Mouse (Mus musculus): ENCODE results near the gene Gprc6a. TPM values are rescaled to one million over a fixed set of nuclear protein-coding genes. Genes with fewer than 3 reads are reported as not detected.
A peak's percentile ranks its signal among the peaks of the same experiment; 100 is the strongest.

The Gprc6a gene
- 2.0 and 2.2 TPM in 2 replicates for polyA plus RNA-seq (2015; fragmentation: Nextera tagmentation; extraction: Ambion mirVana)

DNA sequence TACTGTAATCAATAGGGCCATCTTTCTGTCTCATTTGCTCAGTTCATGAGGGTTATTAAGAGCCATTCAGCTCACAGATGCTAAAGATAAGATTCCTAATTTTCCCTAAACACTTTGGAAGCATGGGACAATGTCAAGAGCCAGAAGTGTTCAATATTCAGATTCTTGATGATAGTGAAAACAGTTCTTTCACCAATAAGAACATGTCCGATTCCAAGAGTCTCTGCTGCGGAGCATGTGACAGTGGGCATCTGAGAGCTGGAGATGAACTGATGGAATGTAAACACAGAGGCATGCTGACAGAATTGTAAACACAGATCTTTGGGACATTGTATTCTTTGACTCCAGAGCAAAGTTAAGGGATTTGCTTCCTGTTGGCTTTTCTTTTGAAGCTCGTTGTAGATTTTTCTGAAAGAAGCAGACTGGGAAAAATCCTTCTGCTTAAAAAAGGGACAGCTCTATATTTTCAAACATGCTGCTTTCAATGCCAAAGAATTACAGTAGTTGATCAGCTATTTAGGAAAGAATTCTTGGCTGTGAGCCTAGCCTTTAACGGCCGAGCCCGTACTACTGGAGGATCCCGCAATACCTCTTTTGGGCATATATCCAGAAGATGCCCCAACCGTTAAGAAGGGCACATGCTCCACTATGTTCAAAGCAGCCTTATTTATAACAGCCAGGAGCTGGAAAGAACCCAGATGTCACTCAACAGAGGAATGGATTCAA is at the start of gene Gprc6a:
TSS of gene Gprc6a (minus strand) at position 51 of the 726 bp plus-strand sequence.
- TF ChIP-seq CTCF (IDR thresholded peaks at IDR 0.05) (no peak), EP300 (IDR thresholded peaks at IDR 0.05) (peak; percentile 62; the same call in 1 of the 2 replicates)
- ATAC-seq, result peak; percentile 91

DNA sequence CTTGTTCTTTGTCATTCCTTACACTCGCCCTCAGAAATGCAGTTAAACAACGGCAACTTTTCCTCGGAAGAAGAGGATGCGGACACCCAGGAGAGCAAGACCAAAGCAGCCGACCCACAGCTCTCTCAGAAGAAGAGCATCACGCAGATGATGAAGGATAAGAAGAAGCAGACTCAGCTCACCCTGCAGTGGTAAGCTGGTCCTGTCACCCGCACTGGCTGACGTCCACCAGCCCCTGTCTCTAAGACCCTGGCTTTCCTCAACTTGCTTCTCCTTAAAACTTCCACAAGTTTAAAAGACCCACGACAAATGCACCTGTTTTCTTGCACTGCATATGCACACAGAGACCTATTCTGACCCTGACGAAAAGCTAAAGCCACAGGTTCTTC is 47.0 kb upstream of the Gprc6a start:
- peaks cover 14% of the 10 kb centered on the region; the same call in 1 of the 2 replicates for H3K27me3 ChIP-seq (replicated peaks; ENCODE audit: insufficient read depth, low read length)
- ATAC-seq, result no peak
- H3K9ac ChIP-seq (replicated peaks; ENCODE audit: low read depth), result no peak overlapping the region
- H3K36me3 ChIP-seq (ENCODE audit: insufficient read depth, low read length), result no peaks in the 10 kb centered on the region
- TF ChIP-seq CTCF (IDR thresholded peaks at IDR 0.05) (no peak), EP300 (IDR thresholded peaks at IDR 0.05) (no peak)
- 14% methylated on average over 10 of the region's 10 CpGs for WGBS
- no peaks in the 10 kb centered on the region for H3K9me3 ChIP-seq (ENCODE audit: low read length)
- H3K4me2 ChIP-seq (replicated peaks; ENCODE audit: low read depth, low read length), result 0 out of 2 replicates have a peak overlapping the region, but pooled peaks have one; percentile 61
- DNase-seq (ENCODE audit: low spot score), result no peak
- H3K4me1 ChIP-seq (ENCODE audit: insufficient read depth, low read depth, low read length), result no peaks in the 10 kb centered on the region
- no peak overlapping the region for H3K27ac ChIP-seq (ENCODE audit: low read length)
- H3K4me3 ChIP-seq (ENCODE audit: low read depth, low read length), result no peak overlapping the region

More for the DNA sequence above, at the start of gene Gprc6a:
- peak; percentile 83 for DNase-seq (ENCODE audit: low spot score)
- H3K4me2 ChIP-seq (replicated peaks; ENCODE audit: low read depth, low read length), result peak within 1 kb of the TSS; percentile 22; the same call in 1 of the 2 replicates
- H3K27me3 ChIP-seq (replicated peaks; ENCODE audit: insufficient read depth, low read length), result no peaks in the 10 kb centered on the region
- H3K4me1 ChIP-seq (ENCODE audit: insufficient read depth, low read depth, low read length), result no peaks in the 10 kb centered on the region
- H3K4me3 ChIP-seq (ENCODE audit: low read depth, low read length), result no peak within 1 kb of the TSS
- H3K9me3 ChIP-seq (ENCODE audit: low read length), result no peaks in the 10 kb centered on the region
- 0 out of 2 replicates have a peak within 1 kb of the TSS, but pooled peaks have one; percentile 28 for H3K27ac ChIP-seq (ENCODE audit: low read length)
- H3K36me3 ChIP-seq (ENCODE audit: insufficient read depth, low read length), result no peaks in the 10 kb centered on the region
- no peak within 1 kb of the TSS for H3K9ac ChIP-seq (replicated peaks; ENCODE audit: low read depth)
- WGBS, result 21% methylated on average over 8 of the region's 8 CpGs

DNA sequence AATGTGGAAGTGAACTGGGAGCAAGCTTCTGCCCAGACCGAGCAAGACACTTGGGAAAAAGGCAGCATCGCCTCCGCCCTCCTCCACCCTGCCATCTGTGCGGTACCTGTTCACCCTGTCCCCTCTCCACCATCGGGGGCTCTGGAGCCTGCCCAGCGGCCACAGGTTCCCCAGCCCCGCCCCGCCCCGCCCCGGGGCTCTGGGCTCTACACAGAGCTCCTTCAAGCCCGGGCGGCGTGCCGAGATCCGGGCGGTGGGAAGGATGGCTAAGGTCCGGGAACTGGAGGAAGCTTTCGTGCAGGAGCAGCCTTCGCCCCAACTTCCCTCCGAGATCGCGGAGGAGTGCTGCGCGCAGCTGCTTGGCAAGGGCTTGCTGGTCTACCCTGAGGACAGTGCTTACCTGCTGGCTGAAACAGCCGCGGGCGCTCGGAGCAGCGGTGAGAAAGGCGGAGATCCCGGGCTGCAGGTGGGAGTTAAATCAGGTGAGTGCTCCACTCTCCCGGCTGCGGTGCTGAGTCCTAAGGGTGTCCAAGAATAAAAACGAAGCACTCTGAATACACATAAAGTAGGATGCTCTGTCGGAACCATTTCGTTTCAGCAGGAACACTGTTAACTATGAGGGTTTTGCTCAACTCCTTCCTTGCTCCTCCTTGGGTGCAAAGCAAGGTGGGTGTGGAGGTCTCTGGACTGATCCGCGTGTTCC is 46.4 kb upstream of the Gprc6a start, which contains the start of gene Rfx6:
TSS of gene Rfx6 (plus strand) at position 209 of the 703 bp plus-strand sequence.
- no peaks in the 10 kb centered on the region for H3K36me3 ChIP-seq (ENCODE audit: insufficient read depth, low read length)
- peak within 1 kb of the TSS; percentile 61 for H3K4me2 ChIP-seq (replicated peaks; ENCODE audit: low read depth, low read length)
- H3K4me3 ChIP-seq (ENCODE audit: low read depth, low read length), result peak within 1 kb of the TSS; percentile 25
- no peaks in the 10 kb centered on the region for H3K4me1 ChIP-seq (ENCODE audit: insufficient read depth, low read depth, low read length)
- H3K9ac ChIP-seq (replicated peaks; ENCODE audit: low read depth), result no peak within 1 kb of the TSS
- no peak within 1 kb of the TSS for H3K27ac ChIP-seq (ENCODE audit: low read length)
- H3K9me3 ChIP-seq (ENCODE audit: low read length), result no peaks in the 10 kb centered on the region
- H3K27me3 ChIP-seq (replicated peaks; ENCODE audit: insufficient read depth, low read length), result peaks cover 14% of the 10 kb centered on the region; the same call in 1 of the 2 replicates
- DNase-seq (ENCODE audit: low spot score), result peak; percentile 28
- ATAC-seq, result peak; percentile 62
- TF ChIP-seq EP300 (IDR thresholded peaks at IDR 0.05) (no peak), CTCF (IDR thresholded peaks at IDR 0.05) (no peak)
- 2% methylated on average over 35 of the region's 38 CpGs for WGBS

DNA sequence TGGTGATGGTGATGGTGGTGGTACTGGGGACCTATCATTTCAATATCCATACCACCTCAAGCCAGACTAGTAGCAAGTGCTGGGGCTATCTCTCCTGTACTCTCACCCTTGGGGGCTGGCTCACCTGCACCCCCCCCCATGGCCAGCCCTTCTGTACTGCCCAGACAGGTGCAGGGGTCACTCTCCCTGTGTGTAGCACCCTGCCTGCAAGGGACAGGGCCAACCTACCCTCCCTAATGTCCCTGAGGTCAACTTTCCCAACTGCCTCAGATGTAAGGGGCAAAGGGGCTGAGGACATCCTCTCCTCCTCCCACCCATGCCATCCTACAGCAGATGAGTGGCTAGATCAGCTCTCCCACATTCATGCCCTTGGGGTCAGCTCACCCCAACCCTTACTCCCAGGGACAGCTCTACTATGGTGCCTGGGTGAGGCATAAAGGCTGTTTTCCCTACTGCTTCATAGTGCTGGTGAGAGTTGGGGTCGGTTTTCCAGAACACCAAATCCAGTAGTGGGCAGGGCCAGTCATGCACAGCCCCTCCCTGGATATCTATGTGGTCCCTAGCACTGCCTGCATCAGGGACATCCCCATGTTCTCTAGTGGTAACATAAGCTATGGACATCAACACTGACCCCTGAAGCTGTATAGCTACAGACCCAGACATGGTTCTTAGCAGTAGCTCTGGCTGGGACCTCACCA is 41.0 kb upstream of the Gprc6a start:
- 42% methylated on average over 1 of the region's 1 CpGs for WGBS
- ATAC-seq, result no peak

DNA sequence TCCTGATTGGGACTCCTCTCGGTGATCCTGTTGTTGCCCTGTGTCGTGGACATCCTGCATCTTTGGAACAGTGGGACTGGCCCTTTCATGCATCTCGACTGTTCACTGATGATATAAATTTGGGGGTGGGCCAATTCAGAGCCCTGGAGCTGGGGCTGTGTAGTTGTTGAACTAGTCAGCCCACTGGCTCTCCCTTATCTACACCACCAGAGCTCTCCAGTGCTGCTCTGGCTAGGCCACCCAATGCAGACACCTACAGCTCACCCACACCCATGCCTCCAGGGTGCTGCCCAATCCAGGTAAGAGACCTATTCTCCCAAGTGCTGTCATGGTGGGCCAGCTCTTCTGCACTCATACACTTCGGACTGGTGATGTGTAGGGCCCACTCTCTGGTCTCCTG is 40.3 kb upstream of the Gprc6a start:
- WGBS, result 72% methylated on average over 4 of the region's 4 CpGs
- no peak overlapping the region for H3K27ac ChIP-seq (ENCODE audit: low read length)
- no peaks in the 10 kb centered on the region; the same call in 1 of the 2 replicates for H3K27me3 ChIP-seq (replicated peaks; ENCODE audit: insufficient read depth, low read length)
- DNase-seq (ENCODE audit: low spot score) (no peak), ATAC-seq (no peak)
- H3K36me3 ChIP-seq (ENCODE audit: insufficient read depth, low read length), result no peaks in the 10 kb centered on the region
- no peak for TF ChIP-seq EP300 (IDR thresholded peaks at IDR 0.05)
- H3K4me3 ChIP-seq (ENCODE audit: low read depth, low read length), result no peak overlapping the region
- no peak overlapping the region for H3K4me2 ChIP-seq (replicated peaks; ENCODE audit: low read depth, low read length)
- no peaks in the 10 kb centered on the region for H3K9me3 ChIP-seq (ENCODE audit: low read length)
- H3K4me1 ChIP-seq (ENCODE audit: insufficient read depth, low read depth, low read length), result no peaks in the 10 kb centered on the region
- no peak overlapping the region for H3K9ac ChIP-seq (replicated peaks; ENCODE audit: low read depth)

More for the DNA sequence above, 41.0 kb upstream of the Gprc6a start:
- Histone ChIP-seq H3K9ac (replicated peaks; ENCODE audit: low read depth) (no peak overlapping the region), H3K27me3 (replicated peaks; ENCODE audit: insufficient read depth, low read length) (peaks cover 5% of the 10 kb centered on the region; the same call in 1 of the 2 replicates), H3K9me3 (ENCODE audit: low read length) (no peaks in the 10 kb centered on the region), H3K4me3 (ENCODE audit: low read depth, low read length) (no peak overlapping the region), H3K4me2 (replicated peaks; ENCODE audit: low read depth, low read length) (no peak overlapping the region), H3K27ac (ENCODE audit: low read length) (no peak overlapping the region), H3K36me3 (ENCODE audit: insufficient read depth, low read length) (no peaks in the 10 kb centered on the region), H3K4me1 (ENCODE audit: insufficient read depth, low read depth, low read length) (no peaks in the 10 kb centered on the region)
- no peak for DNase-seq (ENCODE audit: low spot score)
- TF ChIP-seq EP300 (IDR thresholded peaks at IDR 0.05) (no peak), CTCF (IDR thresholded peaks at IDR 0.05) (no peak)

DNA sequence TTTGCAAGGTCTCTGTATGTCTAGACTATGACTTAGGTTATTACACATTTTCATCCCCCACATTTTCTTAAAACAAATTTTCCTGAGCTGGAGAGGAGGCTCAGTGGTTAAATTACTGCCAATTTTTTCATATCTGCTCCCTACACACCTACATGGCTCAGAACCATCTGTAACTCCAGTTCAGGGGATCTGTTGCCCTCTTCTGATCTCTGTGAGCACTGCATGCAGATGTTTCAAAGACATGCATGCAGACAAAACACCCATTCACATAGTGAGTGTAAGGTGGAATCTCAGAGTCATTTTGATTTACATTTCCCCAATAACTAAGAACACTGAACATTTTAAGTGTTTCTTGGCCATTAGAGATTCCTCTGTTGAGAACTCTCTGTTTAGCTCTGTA is 38.1 kb upstream of the Gprc6a start:
- ATAC-seq (no peak), DNase-seq (ENCODE audit: low spot score) (no peak)
- Histone ChIP-seq H3K36me3 (ENCODE audit: insufficient read depth, low read length) (no peaks in the 10 kb centered on the region), H3K9ac (replicated peaks; ENCODE audit: low read depth) (no peak overlapping the region), H3K27me3 (replicated peaks; ENCODE audit: insufficient read depth, low read length) (no peaks in the 10 kb centered on the region), H3K4me2 (replicated peaks; ENCODE audit: low read depth, low read length) (no peak overlapping the region), H3K4me1 (ENCODE audit: insufficient read depth, low read depth, low read length) (no peaks in the 10 kb centered on the region), H3K4me3 (ENCODE audit: low read depth, low read length) (no peak overlapping the region), H3K27ac (ENCODE audit: low read length) (no peak overlapping the region), H3K9me3 (ENCODE audit: low read length) (no peaks in the 10 kb centered on the region)
- TF ChIP-seq EP300 (IDR thresholded peaks at IDR 0.05) (no peak), CTCF (IDR thresholded peaks at IDR 0.05) (peak; percentile 35)

Measured in lung, postnatal 0 days (tissue).